Mouse (Mus musculus) testis, adult 2 months (tissue): Measurements from ENCODE around the gene 2010003K11Rik. TPM values are rescaled to one million over a fixed set of nuclear protein-coding genes. Genes with fewer than 3 reads are reported as not detected.

Experiments
- H3K27ac ChIP-seq: fragments of 200-500 bp; 2 replicates; pipeline ENCODE4 v1.5.1; 2012; ENCODE audit warnings: low read depth, low read length; ENCODE audit not compliant: control insufficient read depth, insufficient read depth
- H3K27me3 ChIP-seq: fragments of 200-500 bp; 2 replicates; pipeline ENCODE4 v1.6.1; 2012; ENCODE audit warnings: mild to moderate bottlenecking, low read length, moderate library complexity; ENCODE audit not compliant: control insufficient read depth, insufficient read depth
- H3K36me3 ChIP-seq: fragments of 200-500 bp; 2 replicates; pipeline ENCODE4 v1.6.1; 2012; ENCODE audit warnings: mild to moderate bottlenecking, low read length; ENCODE audit not compliant: control insufficient read depth, insufficient read depth
- H3K4me1 ChIP-seq: fragments of 200-500 bp; 2 replicates; pipeline ENCODE4 v1.6.1; 2012; ENCODE audit warnings: low read length; ENCODE audit not compliant: control insufficient read depth, insufficient read depth
- H3K4me3 ChIP-seq: fragments of 200-500 bp; 2 replicates; pipeline ENCODE4 v1.5.1; 2012; ENCODE audit warnings: low read depth, mild to moderate bottlenecking, low read length, moderate library complexity, mixed read lengths; ENCODE audit not compliant: control insufficient read depth
- CTCF ChIP-seq: fragments of 200-500 bp; IDR thresholded peaks from 2 replicates; pipeline ENCODE4 v1.5.1; 2012; ENCODE audit warnings: low read depth, mild to moderate bottlenecking, inconsistent platforms, low read length, moderate library complexity; ENCODE audit not compliant: control insufficient read depth, insufficient read depth, insufficient replicate concordance
- POLR2A ChIP-seq: fragments of 200-500 bp; IDR thresholded peaks from 2 replicates; pipeline ENCODE4 v1.6.1; 2012; ENCODE audit warnings: low read depth, mild to moderate bottlenecking, inconsistent platforms, low read length, moderate library complexity; ENCODE audit not compliant: control insufficient read depth
- polyA plus RNA-seq: library from polyadenylated mRNA; depleted of rRNA; stranded (reverse); fragments of >200 nt; gene quantifications from 2 replicates; pipeline ENCODE4 v1.2.3, GENCODE M21; 2012

The 2010003K11Rik gene
- polyA plus RNA-seq, 1 experiment = 0.94 TPM

- Histone ChIP-seq H3K4me1 (peaks cover 12% of the 10 kb centered on the region), H3K27ac (no peak overlapping the region), H3K4me3 (no peak overlapping the region), H3K36me3 (no peaks in the 10 kb centered on the region), H3K27me3 (no peaks in the 10 kb centered on the region)
- TF ChIP-seq CTCF = no peak
- TF ChIP-seq POLR2A = no peak
These were observed 1.7 kb downstream of the 2010003K11Rik start for GRCm38 (mm10) chr19:4496535-4497262.

DNA sequence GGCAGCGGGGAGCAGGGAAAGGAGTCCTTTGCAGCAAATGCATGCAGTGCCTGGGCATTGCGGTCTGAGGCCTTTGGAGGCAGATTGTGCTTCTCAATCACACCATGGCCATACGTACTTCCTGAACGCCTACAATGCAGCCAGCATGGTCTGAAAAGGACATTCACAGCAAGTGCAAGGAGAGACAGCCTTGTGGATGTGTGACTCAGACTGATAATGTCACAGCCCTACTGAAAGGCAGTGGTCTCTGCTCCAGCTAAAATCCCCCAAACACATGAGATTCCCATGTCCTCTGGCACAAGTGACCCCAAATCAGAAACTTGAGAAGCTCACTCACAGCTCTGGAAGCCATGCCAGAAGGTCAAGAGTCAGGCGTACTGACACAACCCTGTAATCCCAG is 2.6 kb downstream of the 2010003K11Rik start:
- TF ChIP-seq POLR2A = no peak
- TF ChIP-seq CTCF = no peak

DNA sequence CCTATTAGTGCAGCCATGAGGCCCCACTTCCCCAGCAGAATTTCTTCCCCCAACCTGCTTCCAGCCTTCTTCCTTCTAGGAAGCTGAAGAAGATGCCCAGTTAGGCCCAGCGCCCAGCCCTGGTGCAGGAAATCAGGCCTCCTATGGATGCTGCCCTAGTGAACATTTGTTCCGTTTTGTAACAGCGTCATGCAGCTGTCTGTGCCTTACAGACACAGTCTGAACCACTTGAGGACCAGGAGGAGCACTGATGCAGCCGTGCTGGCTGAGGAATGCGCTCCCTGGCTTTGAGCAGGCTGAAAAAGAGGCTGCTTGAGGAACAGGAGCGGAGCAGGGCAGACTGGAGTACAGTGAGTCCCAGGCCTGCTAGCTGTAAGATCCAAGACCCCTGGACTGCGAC is 3.7 kb downstream of the 2010003K11Rik start:
- H3K4me1 ChIP-seq = peaks cover 12% of the 10 kb centered on the region
- H3K27ac ChIP-seq = no peak overlapping the region
- H3K36me3 ChIP-seq = no peaks in the 10 kb centered on the region
- TF ChIP-seq POLR2A = no peak
- TF ChIP-seq CTCF = no peak
- H3K27me3 ChIP-seq = no peaks in the 10 kb centered on the region
- no peak overlapping the region for H3K4me3 ChIP-seq

More for the DNA sequence above, 2.6 kb downstream of the 2010003K11Rik start:
- Histone ChIP-seq H3K36me3 (no peaks in the 10 kb centered on the region), H3K27me3 (no peaks in the 10 kb centered on the region), H3K27ac (no peak overlapping the region), H3K4me3 (no peak overlapping the region), H3K4me1 (peaks cover 12% of the 10 kb centered on the region)

DNA sequence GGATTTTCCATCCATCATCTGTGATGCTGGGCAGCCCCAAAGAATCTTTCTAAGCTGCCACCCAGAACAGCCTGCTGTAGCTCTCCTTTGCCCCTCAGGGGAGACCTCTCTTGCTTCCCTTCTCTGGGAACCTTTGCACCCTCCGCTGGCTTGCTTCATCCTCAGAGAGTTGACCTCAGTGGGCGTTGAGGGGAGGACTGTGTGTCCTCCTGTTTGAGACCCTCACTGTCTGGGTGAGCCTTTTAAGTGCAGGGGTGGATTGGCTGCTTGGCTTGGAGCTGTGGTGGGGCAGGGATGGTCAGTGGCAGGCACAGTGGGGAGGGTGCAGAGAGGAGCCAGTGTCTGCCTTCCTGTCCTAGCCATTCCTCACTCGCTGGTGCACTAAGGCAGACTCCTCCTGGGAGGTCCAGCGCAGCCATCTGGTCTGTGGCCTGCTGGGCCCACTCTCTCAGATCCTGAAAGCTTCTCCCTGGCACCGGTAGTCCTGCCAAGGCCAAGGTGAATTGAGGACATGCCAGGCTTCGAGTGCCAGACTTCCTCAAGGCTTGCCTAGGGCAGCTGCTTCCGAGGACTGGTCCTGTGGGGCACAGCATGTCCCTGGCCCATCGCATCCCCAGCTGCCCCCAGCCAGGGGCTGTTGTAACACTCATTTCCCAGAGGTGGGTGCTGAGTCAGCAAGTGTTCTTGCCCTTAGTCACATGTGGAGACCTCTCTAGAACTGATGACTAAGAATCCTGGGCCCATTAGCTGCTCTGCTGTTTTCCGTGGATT is 5.7 kb downstream of the 2010003K11Rik start:
- Histone ChIP-seq H3K27ac (no peak overlapping the region), H3K36me3 (no peaks in the 10 kb centered on the region), H3K4me1 (peaks cover 8% of the 10 kb centered on the region), H3K27me3 (no peaks in the 10 kb centered on the region), H3K4me3 (no peak overlapping the region)
- no peak for TF ChIP-seq POLR2A
- TF ChIP-seq CTCF = no peak

GRCm38 (mm10) chr19:4491080-4491695 is 7.2 kb downstream of the 2010003K11Rik start:
- H3K4me3 ChIP-seq = no peak overlapping the region
- no peak for TF ChIP-seq POLR2A
- no peak for TF ChIP-seq CTCF

GRCm38 (mm10) chr19:4487877-4488276 is 10.5 kb downstream of the 2010003K11Rik start:
- no peak overlapping the region for H3K4me3 ChIP-seq
- no peaks in the 10 kb centered on the region for H3K27me3 ChIP-seq
- no peaks in the 10 kb centered on the region for H3K36me3 ChIP-seq
- H3K4me1 ChIP-seq = no peaks in the 10 kb centered on the region; the same call in 1 of the 2 replicates
- TF ChIP-seq POLR2A = no peak
- no peak for TF ChIP-seq CTCF
- no peak overlapping the region for H3K27ac ChIP-seq

More at GRCm38 (mm10) chr19:4491080-4491695, 7.2 kb downstream of the 2010003K11Rik start:
- H3K27ac ChIP-seq = no peak overlapping the region
- H3K36me3 ChIP-seq = no peaks in the 10 kb centered on the region
- H3K4me1 ChIP-seq = no peaks in the 10 kb centered on the region; the same call in 1 of the 2 replicates
- no peaks in the 10 kb centered on the region for H3K27me3 ChIP-seq

DNA sequence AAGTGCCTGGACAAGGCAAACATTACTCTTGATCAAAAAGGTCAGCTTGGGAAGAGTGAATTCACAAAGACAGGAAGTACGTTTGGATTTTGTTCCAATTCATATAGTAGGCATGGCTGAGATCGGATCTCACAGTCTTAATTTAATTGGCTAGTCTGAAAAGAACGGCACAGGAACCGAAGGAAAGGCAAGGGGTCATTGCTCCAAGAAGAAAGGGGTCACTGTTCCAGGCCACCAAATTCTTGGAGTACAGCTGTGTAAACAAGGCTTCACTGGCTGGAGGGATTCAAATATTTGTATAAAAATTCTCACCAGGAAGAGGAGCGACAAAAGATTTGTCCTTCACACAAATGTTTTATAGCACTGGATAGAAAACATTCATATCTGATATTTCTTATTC is 13.4 kb downstream of the 2010003K11Rik start:
- no peaks in the 10 kb centered on the region for H3K27me3 ChIP-seq
- no peaks in the 10 kb centered on the region for H3K4me1 ChIP-seq
- H3K36me3 ChIP-seq = no peaks in the 10 kb centered on the region
- no peak overlapping the region for H3K4me3 ChIP-seq
- no peak overlapping the region for H3K27ac ChIP-seq
- TF ChIP-seq POLR2A (no peak), CTCF (no peak)
